Mouse (Mus musculus) limb, embryonic 15.5 days (tissue): ENCODE data around the gene Suv39h1. TPM values are rescaled to one million over a fixed set of nuclear protein-coding genes. Genes with fewer than 3 reads are reported as not detected.
"Not testable (repeated sequence)": the region's sequence is repeated elsewhere in the genome, so short reads cannot be mapped to it uniquely, and the experiment has no call there.

ENCODE experiments used
- ATAC-seq: fragments of 200-750 bp; cut with Nextera tagmentation; 2 replicates; pipeline ENCODE4 v1.8.0; 2017; ENCODE audit warnings: low read depth, moderate TSS enrichment; ENCODE audit not compliant: insufficient number of reproducible peaks, low FRiP score, low TSS enrichment
- H3K27ac ChIP-seq: fragments of 300-500 bp; sonication (generic); 2 replicates; pipeline ENCODE4 v1.5.1; 2015; ENCODE audit warnings: moderate library complexity, mild to moderate bottlenecking, inconsistent platforms
- H3K27me3 ChIP-seq: fragments of 300-500 bp; sonication (generic); 2 replicates; pipeline ENCODE4 v1.6.1; 2015; ENCODE audit warnings: inconsistent platforms
- H3K36me3 ChIP-seq: fragments of 300-500 bp; sonication (generic); 2 replicates; pipeline ENCODE4 v1.6.1; 2015; ENCODE audit warnings: inconsistent platforms
- H3K4me1 ChIP-seq: fragments of 300-500 bp; sonication (generic); 2 replicates; pipeline ENCODE4 v1.6.1; 2015; ENCODE audit warnings: inconsistent platforms
- H3K4me2 ChIP-seq: fragments of 300-500 bp; sonication (generic); 2 replicates; pipeline ENCODE4 v1.6.1; 2015; ENCODE audit warnings: mild to moderate bottlenecking, inconsistent platforms
- H3K4me3 ChIP-seq: fragments of 300-500 bp; sonication (generic); 2 replicates; pipeline ENCODE4 v1.5.1; 2015; ENCODE audit warnings: mild to moderate bottlenecking, inconsistent platforms
- H3K9ac ChIP-seq: fragments of 300-500 bp; sonication (generic); 2 replicates; pipeline ENCODE4 v1.6.1; 2015; ENCODE audit warnings: inconsistent platforms
- H3K9me3 ChIP-seq: fragments of 300-500 bp; sonication (generic); 2 replicates; pipeline ENCODE4 v1.6.1; 2016; ENCODE audit warnings: inconsistent platforms
- WGBS: fragments of 180-500 bp; shearing (Covaris S2); methylation state at CpG from one replicate; pipeline ENCODE4 v1.1.7; 2015; 5-methylcytosine and 5-hydroxymethylcytosine counted together
- polyA plus RNA-seq: library from polyadenylated mRNA; unstranded; fragments of >200 nt; fragmentation: Nextera tagmentation; extraction: Ambion mirVana; gene quantifications from 2 replicates; pipeline ENCODE4 v1.2.1, GENCODE M21; 2015

The Suv39h1 gene
- polyA plus RNA-seq, 1 experiment from 2014 or later, result 48.7 TPM

GRCm38 (mm10) chrX:8020111-8020778, 54.3 kb downstream of the Suv39h1 start:
- Histone ChIP-seq H3K9me3 (no peaks in the 10 kb centered on the region), H3K4me2 (no peak overlapping the region), H3K36me3 (no peaks in the 10 kb centered on the region), H3K27ac (no peak overlapping the region), H3K4me3 (no peak overlapping the region), H3K4me1 (no peaks in the 10 kb centered on the region), H3K9ac (no peak overlapping the region), H3K27me3 (no peaks in the 10 kb centered on the region)
- ATAC-seq, result no peak
- whole genome bisulfite sequencing, result 70% methylated on average over 2 of the region's 2 CpGs

GRCm38 (mm10) chrX:8018286-8018685, 56.3 kb downstream of the Suv39h1 start, which contains the start of gene Glod5:
TSS of gene Glod5 (minus strand) at chrX:8018492.
- no peak within 1 kb of the TSS for H3K4me2 ChIP-seq

GRCm38 (mm10) chrX:8017142-8017541, 57.4 kb downstream of the Suv39h1 start:
- H3K9ac ChIP-seq, result no peak overlapping the region
- 11% methylated on average over 5 of the region's 5 CpGs for WGBS

More at GRCm38 (mm10) chrX:8018286-8018685, 56.3 kb downstream of the Suv39h1 start, which contains the start of gene Glod5:
- Histone ChIP-seq H3K9me3 (no peaks in the 10 kb centered on the region), H3K9ac (no peak within 1 kb of the TSS), H3K27ac (no peak within 1 kb of the TSS), H3K4me1 (no peaks in the 10 kb centered on the region), H3K4me3 (no peak within 1 kb of the TSS), H3K36me3 (no peaks in the 10 kb centered on the region), H3K27me3 (no peaks in the 10 kb centered on the region)
- no peak for ATAC-seq
- 55% methylated on average over 2 of the region's 2 CpGs for WGBS

GRCm38 (mm10) chrX:8015675-8016074, 58.9 kb downstream of the Suv39h1 start:
- H3K9me3 ChIP-seq, H3K27me3 ChIP-seq, H3K36me3 ChIP-seq, H3K4me3 ChIP-seq, ATAC-seq, H3K27ac ChIP-seq, H3K9ac ChIP-seq, H3K4me2 ChIP-seq, H3K4me1 ChIP-seq: not testable (repeated sequence)
- 18% methylated on average over 7 of the region's 7 CpGs for WGBS

More at GRCm38 (mm10) chrX:8017142-8017541, 57.4 kb downstream of the Suv39h1 start:
- Histone ChIP-seq H3K36me3 (no peaks in the 10 kb centered on the region), H3K4me3 (no peak overlapping the region), H3K4me1 (no peaks in the 10 kb centered on the region), H3K27me3 (no peaks in the 10 kb centered on the region), H3K27ac (no peak overlapping the region), H3K9me3 (no peaks in the 10 kb centered on the region), H3K4me2 (no peak overlapping the region)
- ATAC-seq, result no peak

- Histone ChIP-seq H3K36me3 (no peaks in the 10 kb centered on the region), H3K27me3 (no peaks in the 10 kb centered on the region), H3K4me1 (no peaks in the 10 kb centered on the region), H3K27ac (no peak overlapping the region), H3K9me3 (no peaks in the 10 kb centered on the region), H3K9ac (no peak overlapping the region), H3K4me2 (no peak overlapping the region), H3K4me3 (no peak overlapping the region)
- ATAC-seq, result no peak
- 53% methylated on average over 7 of the region's 8 CpGs for WGBS
Observed at GRCm38 (mm10) chrX:8013569-8014314, 60.8 kb downstream of the Suv39h1 start.

- H3K27me3 ChIP-seq, result no peaks in the 10 kb centered on the region
Observed at GRCm38 (mm10) chrX:8013157-8013556, 61.4 kb downstream of the Suv39h1 start.

More at GRCm38 (mm10) chrX:8013157-8013556, 61.4 kb downstream of the Suv39h1 start:
- Histone ChIP-seq H3K27ac (no peak overlapping the region), H3K36me3 (no peaks in the 10 kb centered on the region), H3K4me2 (no peak overlapping the region), H3K4me3 (no peak overlapping the region), H3K9me3 (no peaks in the 10 kb centered on the region), H3K4me1 (no peaks in the 10 kb centered on the region), H3K9ac (no peak overlapping the region)
- 10% methylated on average over 2 of the region's 2 CpGs for WGBS
- no peak for ATAC-seq

Other genes with a start within 250 kb of the Suv39h1 start
- gene Otud5, start 233.4 kb downstream of the Suv39h1 start, polyA plus RNA-seq, result 35.9 and 43.7 TPM in 2 replicates
- 4.8 and 5.1 TPM in 2 replicates for gene Pim2, start 196.5 kb downstream of the Suv39h1 start, polyA plus RNA-seq
- 64.5 and 70.0 TPM in 2 replicates for gene Slc35a2, start 190.7 kb downstream of the Suv39h1 start, polyA plus RNA-seq
- 117 and 124 TPM in 2 replicates for gene Pqbp1, start 175.5 kb downstream of the Suv39h1 start, polyA plus RNA-seq
- 157 and 170 TPM in 2 replicates for gene Timm17b, start 175.4 kb downstream of the Suv39h1 start, polyA plus RNA-seq
- not detected in 2 replicates for gene Gm10491, start 166.9 kb downstream of the Suv39h1 start, polyA plus RNA-seq
- gene Gm10490, start 165.2 kb downstream of the Suv39h1 start, polyA plus RNA-seq, result not detected in 2 replicates
- 0.63 and 1.2 TPM in 2 replicates for gene Pcsk1n, start 154.9 kb downstream of the Suv39h1 start, polyA plus RNA-seq
- not detected in 2 replicates for gene Eras, start 146.2 kb downstream of the Suv39h1 start, polyA plus RNA-seq
- gene Hdac6, start 126.9 kb downstream of the Suv39h1 start, polyA plus RNA-seq, result 25.3 and 27.0 TPM in 2 replicates
- gene Gata1, start 96.7 kb downstream of the Suv39h1 start, polyA plus RNA-seq, result 2.1 and 2.9 TPM in 2 replicates
- gene Glod5, start 56.3 kb downstream of the Suv39h1 start, polyA plus RNA-seq, result not detected in 2 replicates
- gene Was, start 15.7 kb upstream of the Suv39h1 start, polyA plus RNA-seq, result 0.97 and 1.00 TPM in 2 replicates
- gene Wdr13, start 58.1 kb upstream of the Suv39h1 start, polyA plus RNA-seq, result 20.3 and 21.3 TPM in 2 replicates
- 401 and 409 TPM in 2 replicates for gene Rbm3, start 71.1 kb upstream of the Suv39h1 start, polyA plus RNA-seq
- gene Tbc1d25, start 101.4 kb upstream of the Suv39h1 start, polyA plus RNA-seq, result 13.7 and 14.1 TPM in 2 replicates
- 43.0 and 44.6 TPM in 2 replicates for gene Ebp, start 118.8 kb upstream of the Suv39h1 start, polyA plus RNA-seq
- gene Porcn, start 131.8 kb upstream of the Suv39h1 start, polyA plus RNA-seq, result 8.7 and 8.8 TPM in 2 replicates
- 37.8 and 40.4 TPM in 2 replicates for gene Ftsj1, start 177.6 kb upstream of the Suv39h1 start, polyA plus RNA-seq
- 0.36 and 0.60 TPM in 2 replicates for gene Slc38a5, start 196.4 kb upstream of the Suv39h1 start, polyA plus RNA-seq